In the genomic region with DNA sequence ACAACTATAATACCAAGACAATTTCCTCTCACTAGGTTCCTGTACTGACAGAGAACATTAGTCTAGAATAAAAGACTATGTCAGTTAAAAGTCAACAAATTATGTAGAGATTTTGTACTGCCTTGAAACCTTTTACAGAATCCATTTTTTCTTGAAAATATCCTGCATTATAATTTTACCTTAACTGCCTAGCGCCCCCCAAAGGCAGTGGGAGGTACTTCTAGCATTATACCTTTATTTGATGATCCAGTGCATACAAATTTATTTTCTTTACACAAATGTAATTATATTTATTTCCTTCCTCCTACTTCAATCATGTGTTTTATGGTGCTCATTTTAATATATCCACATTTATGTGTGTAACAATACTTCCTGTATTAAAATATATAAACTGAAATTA, we compare ENCODE assay signal across 20 mouse cellular contexts.
DNase-seq lines count a peak whose midpoint lies in the region; ATAC-seq and TF ChIP-seq lines count a peak whose summit lies in the region.
"Had no signal": no experiment of that assay in that cellular context is flagged by ENCODE, and none has a peak within 500 bp of the region (broad histone marks: within the 10 kb centered on the region; RNA-seq: fewer than 3 reads in every experiment).

No protein-coding gene starts in this region.

- no peaks in the 10 kb centered on the region for H3K9me3 ChIP-seq in kidney, embryonic 14.5 days (ENCODE audit: control insufficient read depth, low read length)
- H3K9me3 ChIP-seq: embryonic facial prominence, embryonic 15.5 days; forebrain, embryonic 15.5 days; heart, embryonic 12.5 days had no signal

- no peak for DNase-seq in gastrocnemius, adult 2 months
- no peak for DNase-seq in gastrocnemius, adult 8-10 months (ENCODE audit: low spot score in 2 of 2)
- DNase-seq in 416B (ENCODE audit: low read depth), result peak; percentile 31
- DNase-seq in A20 (ENCODE audit: low read depth, low spot score), result peak; percentile 12
- peak; percentile 9 for DNase-seq in MEL-GATA-1-ER (ENCODE audit: extremely low read depth, low read depth)
- DNase-seq in thymus, postnatal 36 days, result no peak
- DNase-seq: cerebellum, adult 11-12 months; cerebellum, adult 9-10 months; cerebellum, postnatal 25 days; gastrocnemius, postnatal 14 days; kidney, adult 8-10 months had no signal

- intact Hi-C loops in gastrocnemius, adult 2 months (cut with DNase I), result no loop called here

- no peak for ATAC-seq in kidney, embryonic 14.5 days (ENCODE audit: low FRiP score, low TSS enrichment)
- ATAC-seq: activated CD4-positive, CD25-positive, alpha-beta regulatory T cell, adult 4 months; forebrain, embryonic 15.5 days; hindbrain, embryonic 16.5 days; inflammation-experienced regulatory T-cells, adult 6 months; intestine, postnatal 0 days had no signal

- no peak overlapping the region for H3K27ac ChIP-seq in gastrocnemius, adult 2 months
- no peak overlapping the region for H3K27ac ChIP-seq in kidney, embryonic 14.5 days (ENCODE audit: low read depth, low read length)
- H3K27ac ChIP-seq: embryonic facial prominence, embryonic 15.5 days; forebrain, embryonic 15.5 days had no signal

- H3K4me2 ChIP-seq in kidney, embryonic 14.5 days (replicated peaks; ENCODE audit: low read depth, low read length), result no peak overlapping the region
- H3K4me2 ChIP-seq: embryonic facial prominence, embryonic 15.5 days; forebrain, embryonic 15.5 days; heart, embryonic 12.5 days had no signal

- H3K4me3 ChIP-seq in gastrocnemius, adult 2 months, result no peak overlapping the region
- H3K4me3 ChIP-seq in kidney, embryonic 14.5 days (ENCODE audit: low read length), result no peak overlapping the region
- H3K4me3 ChIP-seq: embryonic facial prominence, embryonic 15.5 days; erythroblast, embryonic 14.5 days; forebrain, embryonic 15.5 days; heart, embryonic 12.5 days had no signal

- no peak overlapping the region for H3K9ac ChIP-seq in kidney, embryonic 14.5 days (ENCODE audit: low read depth, low read length)
- H3K9ac ChIP-seq: embryonic facial prominence, embryonic 15.5 days; forebrain, embryonic 15.5 days; heart, embryonic 12.5 days had no signal

- WGBS in kidney, embryonic 14.5 days, result 0% methylated on average over 1 of the region's 1 CpGs

- H3K36me3 ChIP-seq in kidney, embryonic 14.5 days (ENCODE audit: control insufficient read depth, insufficient read depth, low read length), result no peaks in the 10 kb centered on the region
- H3K36me3 ChIP-seq: embryonic facial prominence, embryonic 15.5 days; forebrain, embryonic 15.5 days; heart, embryonic 12.5 days had no signal

- H3K27me3 ChIP-seq in kidney, embryonic 14.5 days (ENCODE audit: control insufficient read depth, insufficient read depth, low read length), result no peaks in the 10 kb centered on the region
- H3K27me3 ChIP-seq: embryonic facial prominence, embryonic 15.5 days; forebrain, embryonic 15.5 days; heart, embryonic 12.5 days had no signal

- TF ChIP-seq CTCF in gastrocnemius, adult 2 months (IDR thresholded peaks at IDR 0.05), result peak; percentile 51

- no peaks in the 10 kb centered on the region for H3K4me1 ChIP-seq in kidney, embryonic 14.5 days (ENCODE audit: control insufficient read depth, insufficient read depth, low read length)
- H3K4me1 ChIP-seq: embryonic facial prominence, embryonic 15.5 days; forebrain, embryonic 15.5 days; heart, embryonic 12.5 days had no signal

Comparison
In these comparisons a context has a peak if more than half of its experiments do, and no peak if none do; other contexts are left out.
1. DNase-seq: peak in 416B (single experiment), A20 (single experiment) and MEL-GATA-1-ER (single experiment); none in gastrocnemius, adult 2 months (single experiment), gastrocnemius, adult 8-10 months (0 of 2) and thymus, postnatal 36 days (0 of 2).